Mouse (Mus musculus) G1E (cell line): ENCODE measurements at regions not wholly inside any gene's neighbourhood (a gene's known extent, or its start where the extent isn't known, plus 50 kb on each side); places are given as distances from the start of the nearest gene placed in this dataset.

Source experiments
- ATAC-seq: 2 replicates; pipeline ENCODE4 v1.8.0; 2016; ENCODE audit warnings: mild to moderate bottlenecking; ENCODE audit not compliant: insufficient number of reproducible peaks, poor library complexity, low FRiP score, severe bottlenecking; ENCODE audit errors: extremely low read depth
- DNase-seq: peaks from one replicate; pipeline ENCODE4 v3.0.0; 2012; ENCODE audit warnings: low spot score
- H3K27me3 ChIP-seq: 2 replicates; pipeline ENCODE4 v1.6.1; 2012; ENCODE audit warnings: mild to moderate bottlenecking, low read length, inconsistent platforms; ENCODE audit not compliant: insufficient read depth
- H3K36me3 ChIP-seq: replicated peaks from 2 replicates; pipeline ENCODE3; 2012; ENCODE audit warnings: mild to moderate bottlenecking, inconsistent platforms
- H3K4me1 ChIP-seq: 2 replicates; pipeline ENCODE4 v1.6.1; 2012; ENCODE audit warnings: low read depth, low read length, inconsistent platforms, mixed read lengths; ENCODE audit not compliant: insufficient read depth
- H3K4me3 ChIP-seq: 2 replicates; pipeline ENCODE4 v1.5.1; 2012; ENCODE audit warnings: low read depth, mild to moderate bottlenecking, inconsistent platforms, low read length, moderate library complexity, mixed read lengths
- H3K9me3 ChIP-seq: replicated peaks from 2 replicates; pipeline ENCODE4 v1.6.1; 2012; ENCODE audit warnings: inconsistent platforms
- CTCF ChIP-seq: IDR thresholded peaks from 2 replicates; pipeline ENCODE4 v1.5.1; 2012; ENCODE audit warnings: low read depth, low read length, inconsistent platforms, mixed read lengths
- GATA1 ChIP-seq: IDR thresholded peaks from 2 replicates; pipeline ENCODE4 v1.6.1; 2012; ENCODE audit warnings: borderline replicate concordance, low read length, inconsistent platforms, mixed read lengths
- GATA2 ChIP-seq: IDR thresholded peaks from 2 replicates; pipeline ENCODE4 v1.6.1; 2012; ENCODE audit warnings: low read depth, low read length, inconsistent platforms, borderline replicate concordance
- POLR2AphosphoS5 ChIP-seq: IDR thresholded peaks from 2 replicates; pipeline ENCODE4 v1.6.1; 2012; ENCODE audit warnings: low read depth, low read length, inconsistent platforms; ENCODE audit not compliant: insufficient replicate concordance
- TAL1 ChIP-seq: conservative IDR thresholded peaks from 2 replicates; pipeline ENCODE4 v1.6.1; 2012; ENCODE audit warnings: low read depth, low read length, inconsistent platforms, mixed read lengths

- DNase-seq (no peak), ATAC-seq (no peak)
- Histone ChIP-seq H3K36me3 (no peaks in the 10 kb centered on the region), H3K4me1 (no peaks in the 10 kb centered on the region), H3K4me3 (no peak overlapping the region), H3K9me3 (no peaks in the 10 kb centered on the region), H3K27me3 (no peaks in the 10 kb centered on the region)
- no peak for TF ChIP-seq CTCF
- TF ChIP-seq GATA2 = no peak
Observed at GRCm38 (mm10) chr5:14404344-14404743, 110.4 kb upstream of the Pclo start.

DNA sequence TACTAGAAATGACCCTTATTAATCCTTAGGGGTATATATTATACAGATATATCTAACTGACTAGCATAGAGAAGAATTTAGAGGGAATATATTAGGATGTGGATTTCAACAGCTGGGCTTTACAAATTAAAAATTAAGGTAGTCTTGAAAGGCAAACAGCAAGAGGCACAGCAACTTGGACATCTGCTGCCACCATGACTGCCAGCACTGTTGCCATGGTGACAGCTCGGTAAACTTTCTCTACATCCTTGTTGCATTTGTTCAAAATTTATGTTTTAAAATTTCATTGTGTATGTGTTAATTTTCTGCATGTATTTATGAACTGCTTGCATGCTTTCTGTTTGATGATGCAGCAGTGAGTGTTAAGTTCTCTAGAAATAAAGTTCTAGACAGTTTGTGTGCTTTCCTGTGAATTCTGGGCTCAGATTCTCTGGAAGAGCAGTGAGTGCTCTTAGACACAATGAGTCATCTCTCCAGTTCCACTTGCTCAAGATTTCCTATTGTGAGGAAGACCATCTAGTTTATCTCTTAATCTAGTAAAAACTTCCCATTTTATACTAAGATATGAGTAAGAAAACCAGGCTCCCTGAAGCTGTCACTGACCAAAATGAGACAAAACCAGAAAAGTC is 99.4 kb upstream of the Pclo start:
- Histone ChIP-seq H3K4me3 (no peak overlapping the region), H3K4me1 (no peaks in the 10 kb centered on the region), H3K36me3 (no peaks in the 10 kb centered on the region), H3K9me3 (no peaks in the 10 kb centered on the region), H3K27me3 (no peaks in the 10 kb centered on the region)
- TF ChIP-seq POLR2AphosphoS5 (no peak), GATA2 (no peak)
- no peak for ATAC-seq
- no peak for DNase-seq

DNA sequence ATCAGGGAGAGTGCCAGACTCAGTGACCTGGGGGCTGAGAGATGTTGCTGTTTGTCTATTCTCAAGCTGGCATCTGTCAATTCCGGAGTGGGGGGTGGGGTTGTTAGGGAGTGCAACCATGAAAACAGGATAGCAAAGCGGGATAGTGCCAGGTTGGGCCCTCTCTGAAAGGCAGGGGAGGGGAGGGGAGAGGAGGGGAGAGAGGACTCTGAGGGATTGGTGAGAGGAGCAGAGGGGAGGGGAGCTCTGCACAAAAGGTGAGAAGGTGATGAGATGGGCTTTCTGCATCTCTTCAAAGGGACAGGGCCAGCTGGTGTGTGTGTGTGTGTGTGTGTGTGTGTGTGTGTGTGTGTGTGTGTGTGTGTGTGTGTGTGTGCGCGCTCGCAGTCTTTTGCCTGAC is 61.6 kb upstream of the Pclo start:
- Histone ChIP-seq H3K36me3 (no peaks in the 10 kb centered on the region), H3K4me1 (no peaks in the 10 kb centered on the region), H3K4me3 (no peak overlapping the region), H3K9me3 (no peaks in the 10 kb centered on the region), H3K27me3 (no peaks in the 10 kb centered on the region)
- ATAC-seq (no peak), DNase-seq (no peak)
- TF ChIP-seq GATA2 (no peak), CTCF (no peak), TAL1 (no peak), POLR2AphosphoS5 (no peak), GATA1 (no peak)
